Mouse (Mus musculus) spleen, adult 2 months (tissue): ENCODE results near the gene Cachd1. TPM values are rescaled to one million over a fixed set of nuclear protein-coding genes. Genes with fewer than 3 reads are reported as not detected.

Source experiments
- DNase-seq, 2 experiments: peaks; one replicate each; pipeline versions ENCODE4 v3.0.0 to v3.0.0-alpha.2; 2012 to 2021; ENCODE audit warnings: low spot score in 2 of 2, low read depth in 1 of 2
- H3K27ac ChIP-seq: fragments of 200-500 bp; 2 replicates; pipeline ENCODE4 v1.5.1; 2012; ENCODE audit warnings: low read length, inconsistent platforms; ENCODE audit not compliant: insufficient read depth
- H3K27me3 ChIP-seq: fragments of 200-500 bp; 2 replicates; pipeline ENCODE4 v1.6.1; 2012; ENCODE audit warnings: mild to moderate bottlenecking, moderate library complexity, low read length, inconsistent platforms; ENCODE audit not compliant: control insufficient read depth, insufficient read depth
- H3K36me3 ChIP-seq: fragments of 200-500 bp; 2 replicates; pipeline ENCODE4 v1.6.1; 2012; ENCODE audit warnings: mild to moderate bottlenecking, low read length, inconsistent platforms; ENCODE audit not compliant: control insufficient read depth, insufficient read depth
- H3K4me1 ChIP-seq: fragments of 200-500 bp; 2 replicates; pipeline ENCODE4 v1.6.1; 2011; ENCODE audit warnings: inconsistent platforms; ENCODE audit not compliant: control insufficient read depth, insufficient read depth, insufficient read length
- H3K4me3 ChIP-seq: fragments of 200-500 bp; 2 replicates; pipeline ENCODE4 v1.5.1; 2011; ENCODE audit warnings: mild to moderate bottlenecking, inconsistent platforms; ENCODE audit not compliant: insufficient read depth, insufficient read length; ENCODE audit errors: extremely low read depth
- CTCF ChIP-seq: fragments of 200-500 bp; IDR thresholded peaks from 2 replicates; pipeline ENCODE4 v1.5.1; 2011; ENCODE audit warnings: mild to moderate bottlenecking, inconsistent platforms; ENCODE audit not compliant: insufficient read depth, insufficient read length, insufficient replicate concordance; ENCODE audit errors: extremely low read depth
- POLR2A ChIP-seq: fragments of 200-500 bp; IDR thresholded peaks from 2 replicates; pipeline ENCODE4 v1.6.1; 2011; ENCODE audit warnings: low read depth, low read length, inconsistent platforms
- WGBS: fragments of 180-500 bp; shearing (Covaris S2); methylation state at CpG from one replicate; pipeline ENCODE4 v1.1.7; 2018; 5-methylcytosine and 5-hydroxymethylcytosine counted together
- polyA plus RNA-seq: library from polyadenylated mRNA; depleted of rRNA; stranded (reverse); fragments of >200 nt; gene quantifications from 2 replicates; pipeline ENCODE4 v1.2.3, GENCODE M21; 2012

The Cachd1 gene
- polyA plus RNA-seq, 1 experiment = 17.0 TPM

DNA sequence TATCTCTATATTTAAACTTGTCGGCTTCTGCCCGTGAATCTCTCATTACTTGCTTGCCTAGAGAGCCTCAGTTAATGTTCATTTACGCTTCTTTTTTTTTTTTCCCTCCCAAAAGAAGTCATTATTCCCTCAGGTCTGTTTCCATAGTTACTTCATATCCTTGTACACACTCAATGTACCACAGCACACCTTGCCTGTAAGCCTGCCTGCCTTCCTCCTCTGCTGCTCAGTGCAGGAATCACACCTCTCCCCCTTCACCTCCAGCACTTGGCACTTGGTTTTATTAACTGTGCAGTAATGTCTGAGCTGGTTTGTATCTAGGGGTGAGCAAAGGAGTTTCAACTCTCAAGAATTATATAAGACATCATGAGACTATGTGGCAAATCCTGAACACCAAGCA, 121.5 kb downstream of the Cachd1 start:
- Histone ChIP-seq H3K36me3 (no peaks in the 10 kb centered on the region), H3K27ac (no peak overlapping the region), H3K4me1 (no peaks in the 10 kb centered on the region), H3K27me3 (no peaks in the 10 kb centered on the region), H3K4me3 (no peak overlapping the region)
- TF ChIP-seq POLR2A (no peak), CTCF (no peak)
- DNase-seq = no peak
- 93% methylated on average over 3 of the region's 3 CpGs for WGBS

DNA sequence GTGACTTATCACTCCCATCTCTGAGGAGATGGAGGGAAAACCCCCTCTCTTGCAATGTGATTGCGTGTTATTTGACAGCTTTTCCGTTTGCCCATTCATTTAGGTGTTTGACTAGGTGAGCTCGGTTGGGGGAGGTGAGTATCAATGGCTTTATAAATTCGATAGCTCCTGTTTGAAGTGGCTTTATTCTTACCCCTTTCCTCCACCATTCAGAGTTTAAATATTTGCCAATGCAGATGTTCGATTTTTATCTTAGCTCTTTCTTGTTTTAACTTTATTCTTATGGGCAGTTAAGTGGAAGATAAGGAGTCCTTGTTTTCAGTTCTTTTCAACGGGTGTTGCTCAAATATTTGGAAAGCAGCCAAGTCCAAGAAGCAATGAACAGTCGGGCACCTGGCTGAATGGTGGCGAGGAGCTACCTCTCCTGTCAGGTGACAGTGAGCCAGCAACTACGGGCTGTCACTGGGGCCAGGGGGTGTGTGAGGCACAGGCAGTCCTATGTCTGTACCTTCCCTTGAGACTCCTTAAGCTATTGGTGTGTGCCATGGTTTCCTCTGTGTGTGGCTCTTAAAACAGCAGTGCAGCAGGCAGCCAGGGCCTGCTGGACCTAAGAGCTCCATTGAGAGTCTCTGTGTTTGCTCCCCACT, 133.3 kb downstream of the Cachd1 start:
- H3K4me3 ChIP-seq = no peak overlapping the region
- TF ChIP-seq POLR2A = no peak
- TF ChIP-seq CTCF = no peak
- DNase-seq = no peak
- H3K27ac ChIP-seq = no peak overlapping the region
- WGBS = 64% methylated on average over 9 of the region's 9 CpGs
- no peaks in the 10 kb centered on the region for H3K27me3 ChIP-seq
- H3K36me3 ChIP-seq = no peaks in the 10 kb centered on the region
- no peaks in the 10 kb centered on the region for H3K4me1 ChIP-seq

DNA sequence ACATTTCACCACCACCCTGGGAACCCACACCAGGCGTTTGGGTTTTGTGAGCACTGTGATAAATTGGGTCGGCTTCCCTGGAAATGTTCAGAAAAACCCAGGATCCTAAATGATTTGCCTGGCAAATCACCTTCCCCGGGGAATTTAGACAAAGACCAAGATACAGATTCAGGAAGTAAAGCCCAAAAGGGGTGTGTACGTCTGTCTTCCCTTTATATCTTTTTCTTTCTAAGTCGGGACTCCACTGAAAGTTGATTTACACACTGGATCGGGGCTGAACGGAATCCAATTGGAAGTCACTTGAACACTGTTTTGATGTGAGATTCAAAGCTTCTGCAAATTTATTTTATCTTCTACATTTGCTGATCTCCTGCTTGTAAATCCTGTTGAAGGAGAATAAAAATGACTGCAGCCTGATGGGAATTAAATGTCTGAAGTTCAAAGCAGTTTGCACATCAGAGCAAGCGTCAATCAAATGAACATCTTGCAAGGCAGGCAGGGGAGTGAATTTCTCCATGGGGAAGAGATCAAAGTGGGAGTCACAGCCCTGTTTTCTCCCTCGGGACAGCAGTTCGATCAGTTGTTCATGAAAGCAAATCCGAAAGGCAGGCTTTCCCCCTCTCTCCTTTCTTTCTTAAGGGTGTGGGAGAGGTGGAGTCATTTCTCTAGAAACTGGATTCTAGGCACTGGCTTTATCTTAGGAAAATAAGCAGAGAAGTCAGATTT, 134.3 kb downstream of the Cachd1 start:
- Histone ChIP-seq H3K27me3 (no peaks in the 10 kb centered on the region), H3K4me1 (no peaks in the 10 kb centered on the region), H3K27ac (no peak overlapping the region), H3K4me3 (no peak overlapping the region), H3K36me3 (no peaks in the 10 kb centered on the region)
- no peak for DNase-seq
- TF ChIP-seq CTCF (no peak), POLR2A (no peak)
- 74% methylated on average over 11 of the region's 11 CpGs for WGBS

DNA sequence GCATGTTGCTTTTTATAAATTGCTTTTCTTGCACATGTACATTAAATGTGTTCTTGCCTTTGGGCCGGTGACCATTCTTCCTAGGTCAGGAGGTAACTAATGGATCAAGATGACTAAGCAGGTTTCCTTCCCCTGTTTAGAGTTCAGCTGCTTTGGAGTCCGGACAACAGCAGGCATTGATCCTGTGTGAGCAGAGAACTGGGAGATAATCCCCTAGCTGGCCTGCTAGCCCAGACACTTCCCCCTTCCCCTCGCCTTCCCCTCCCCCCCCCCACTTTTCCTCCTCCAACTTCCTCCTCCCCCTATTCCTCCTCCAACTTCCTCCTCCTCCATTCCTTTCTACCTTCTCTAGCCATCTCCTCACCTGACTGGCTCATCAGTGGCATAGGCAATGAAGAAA, 135.2 kb downstream of the Cachd1 start:
- 50% methylated on average over 2 of the region's 3 CpGs for WGBS

DNA sequence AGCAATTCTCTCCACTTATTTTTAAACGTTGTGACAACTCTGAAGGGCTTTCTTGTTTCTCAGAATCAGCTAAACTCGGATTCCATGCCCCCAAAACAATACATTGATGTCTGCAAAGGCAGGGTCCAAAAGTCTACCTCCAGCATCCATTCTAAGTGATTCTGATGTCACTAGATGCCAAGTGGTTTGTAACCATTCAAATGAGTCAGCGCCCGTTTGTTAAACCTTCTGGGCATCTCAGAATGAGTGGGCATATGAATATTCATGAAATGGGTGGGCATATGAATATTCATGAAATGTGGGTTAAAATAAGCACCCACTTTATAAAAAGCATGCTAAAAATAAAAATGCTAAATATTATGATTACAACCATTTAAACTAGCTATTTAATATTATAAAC, 137.2 kb downstream of the Cachd1 start:
- no peak for DNase-seq
- WGBS = 76% methylated on average over 4 of the region's 4 CpGs
- no peaks in the 10 kb centered on the region for H3K27me3 ChIP-seq
- no peak overlapping the region for H3K27ac ChIP-seq
- TF ChIP-seq POLR2A (no peak), CTCF (no peak)
- no peaks in the 10 kb centered on the region for H3K4me1 ChIP-seq
- H3K36me3 ChIP-seq = no peaks in the 10 kb centered on the region
- no peak overlapping the region for H3K4me3 ChIP-seq

More for the DNA sequence above, 135.2 kb downstream of the Cachd1 start:
- TF ChIP-seq POLR2A (no peak), CTCF (no peak)
- Histone ChIP-seq H3K4me3 (no peak overlapping the region), H3K4me1 (no peaks in the 10 kb centered on the region), H3K27ac (no peak overlapping the region), H3K27me3 (no peaks in the 10 kb centered on the region), H3K36me3 (no peaks in the 10 kb centered on the region)
- no peak for DNase-seq

DNA sequence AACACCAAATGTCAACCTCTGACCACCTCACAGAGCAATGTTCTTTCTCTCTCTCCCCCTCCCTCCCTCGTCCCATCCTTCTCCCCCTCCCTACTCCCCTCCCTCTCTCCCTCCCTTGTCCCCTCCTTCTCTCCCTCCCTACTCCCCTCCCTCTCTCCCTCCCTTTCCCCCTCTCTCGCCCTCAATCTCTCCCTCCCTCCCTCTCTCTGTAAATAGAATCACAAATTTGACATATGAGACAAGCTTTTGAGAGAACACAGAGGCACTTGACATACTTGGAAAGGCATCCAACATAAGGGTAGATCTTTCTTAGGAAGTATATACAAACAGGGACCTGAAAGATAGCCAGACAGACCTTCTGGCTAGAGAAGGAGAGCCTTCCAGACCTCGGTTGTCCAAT, 138.1 kb downstream of the Cachd1 start:
- DNase-seq = no peak
- Histone ChIP-seq H3K36me3 (no peaks in the 10 kb centered on the region), H3K27me3 (no peaks in the 10 kb centered on the region), H3K4me3 (no peak overlapping the region), H3K27ac (no peak overlapping the region), H3K4me1 (no peaks in the 10 kb centered on the region)
- TF ChIP-seq CTCF (no peak), POLR2A (no peak)
- WGBS = 56% methylated on average over 3 of the region's 3 CpGs

DNA sequence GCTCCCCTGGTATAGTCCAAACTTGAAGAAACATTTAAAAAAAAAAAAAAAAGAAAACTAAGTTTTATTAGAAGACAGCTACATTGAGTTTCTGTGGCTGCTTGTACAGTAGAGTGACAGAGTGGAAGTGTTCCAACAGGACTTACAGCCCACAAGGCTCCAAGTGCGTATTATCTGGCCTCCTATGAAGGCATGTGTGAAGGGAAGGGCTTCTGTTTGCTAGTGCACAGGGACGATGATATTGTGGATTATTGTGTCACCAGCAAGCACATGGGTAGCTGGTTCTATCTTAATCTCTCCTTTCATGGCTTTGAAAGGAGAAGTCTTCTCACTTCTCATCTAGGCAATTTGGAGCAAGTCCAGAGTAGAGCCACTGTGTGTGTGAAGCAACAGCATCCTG, 138.6 kb downstream of the Cachd1 start:
- no peak overlapping the region for H3K27ac ChIP-seq
- no peak overlapping the region for H3K4me3 ChIP-seq
- no peaks in the 10 kb centered on the region for H3K36me3 ChIP-seq
- 85% methylated on average over 2 of the region's 2 CpGs for WGBS
- no peak for DNase-seq
- no peak for TF ChIP-seq CTCF
- no peak for TF ChIP-seq POLR2A
- no peaks in the 10 kb centered on the region for H3K27me3 ChIP-seq
- H3K4me1 ChIP-seq = no peaks in the 10 kb centered on the region
